Mouse (Mus musculus) thymus, adult 18-20 months (tissue): ENCODE data around the gene Rpa1.

Experiments
- DNase-seq, 2 experiments: peaks; one replicate each; pipeline ENCODE4 v3.0.0; 2022; ENCODE audit warnings: mixed read lengths in 2 of 2

Gene Rpa1

DNA sequence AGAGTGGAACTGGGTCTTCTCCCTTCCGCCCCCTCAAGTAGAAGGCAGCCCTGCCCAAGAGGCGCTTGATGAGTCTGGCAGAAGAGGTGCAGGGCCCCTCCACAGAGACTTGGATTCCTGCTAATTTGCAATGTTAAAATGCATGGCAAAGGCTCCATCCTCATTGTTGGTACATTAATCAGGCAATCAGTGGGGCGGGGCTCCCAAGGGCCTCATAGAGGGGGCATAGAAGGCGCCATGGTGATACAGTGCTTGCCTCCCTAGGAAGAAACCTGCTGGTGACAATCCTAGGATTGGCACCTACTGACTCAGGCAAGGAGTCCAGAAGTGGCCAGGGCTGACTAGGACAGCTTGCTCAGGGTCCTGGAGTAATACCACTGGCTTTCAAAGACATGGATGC lies 86.4 kb downstream of the Rpa1 start:
- DNase-seq = no peak

DNA sequence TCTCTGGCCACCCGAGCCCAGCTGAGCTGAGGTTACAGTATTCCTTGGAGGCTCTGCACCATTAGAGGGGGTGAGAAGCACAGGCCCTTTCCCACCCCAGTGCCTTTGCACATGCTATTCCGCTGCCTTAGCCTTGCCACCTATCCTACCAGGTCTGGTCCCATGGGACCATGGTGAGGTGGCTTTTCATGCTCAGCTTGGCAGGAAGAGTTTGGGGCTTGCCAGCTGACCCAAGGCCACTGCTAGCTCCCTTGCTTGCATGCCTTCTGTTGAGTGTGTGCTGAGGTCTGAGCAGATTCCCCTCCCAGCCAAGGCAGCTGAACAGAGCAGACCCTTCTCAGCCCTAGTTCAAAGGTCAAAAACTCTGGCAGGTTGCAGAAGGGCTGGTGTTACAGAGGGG lies 87.1 kb downstream of the Rpa1 start:
- DNase-seq = no peak

DNA sequence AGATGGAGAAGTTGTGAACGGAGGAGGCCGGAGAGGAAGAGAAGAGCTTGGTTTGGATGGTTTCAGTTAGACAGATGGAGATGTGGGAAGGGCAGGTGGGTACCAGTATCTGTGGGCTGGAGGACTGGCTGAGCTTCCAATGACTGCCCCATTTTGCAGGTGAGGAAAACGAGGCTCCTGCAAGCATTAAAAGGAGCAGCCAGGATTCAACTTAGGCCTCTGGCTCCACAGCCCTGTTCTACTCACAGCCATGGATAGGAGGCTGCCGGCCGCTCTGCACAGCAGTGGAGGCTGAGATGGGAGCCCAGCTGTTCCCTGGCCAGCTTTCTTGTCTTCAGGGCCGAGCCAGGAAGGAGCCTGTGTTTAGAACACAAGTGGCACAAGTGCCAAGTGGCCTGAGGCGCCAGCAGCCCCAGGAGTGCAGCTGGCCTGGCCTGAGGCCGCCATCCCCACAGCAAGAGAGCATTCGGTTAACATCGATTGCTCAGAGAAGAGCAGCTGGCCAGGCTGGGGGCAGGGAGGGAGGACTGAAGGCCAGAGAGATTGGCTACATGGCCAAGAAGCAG lies 88.0 kb downstream of the Rpa1 start:
- no peak for DNase-seq

DNA sequence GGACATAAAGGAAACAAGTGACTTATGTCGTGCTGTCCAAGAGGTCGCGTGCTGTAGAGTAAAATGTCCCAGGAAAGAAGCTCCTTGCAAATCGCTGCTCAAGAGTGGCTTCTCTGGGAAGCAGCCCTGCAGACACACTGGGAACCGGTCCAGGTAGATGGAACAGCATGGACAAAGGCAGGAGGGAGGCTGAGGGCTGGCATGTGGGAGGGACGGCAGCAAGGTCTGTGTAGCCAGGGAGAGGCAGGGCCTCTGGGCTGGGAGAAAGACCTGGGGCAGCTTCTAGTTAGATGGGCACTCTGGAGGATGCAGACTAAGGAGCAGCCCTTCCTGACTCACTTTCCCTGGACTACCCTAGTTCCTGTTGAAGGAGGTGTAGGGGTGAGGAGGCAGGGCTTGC lies 88.7 kb downstream of the Rpa1 start:
- DNase-seq = no peak

DNA sequence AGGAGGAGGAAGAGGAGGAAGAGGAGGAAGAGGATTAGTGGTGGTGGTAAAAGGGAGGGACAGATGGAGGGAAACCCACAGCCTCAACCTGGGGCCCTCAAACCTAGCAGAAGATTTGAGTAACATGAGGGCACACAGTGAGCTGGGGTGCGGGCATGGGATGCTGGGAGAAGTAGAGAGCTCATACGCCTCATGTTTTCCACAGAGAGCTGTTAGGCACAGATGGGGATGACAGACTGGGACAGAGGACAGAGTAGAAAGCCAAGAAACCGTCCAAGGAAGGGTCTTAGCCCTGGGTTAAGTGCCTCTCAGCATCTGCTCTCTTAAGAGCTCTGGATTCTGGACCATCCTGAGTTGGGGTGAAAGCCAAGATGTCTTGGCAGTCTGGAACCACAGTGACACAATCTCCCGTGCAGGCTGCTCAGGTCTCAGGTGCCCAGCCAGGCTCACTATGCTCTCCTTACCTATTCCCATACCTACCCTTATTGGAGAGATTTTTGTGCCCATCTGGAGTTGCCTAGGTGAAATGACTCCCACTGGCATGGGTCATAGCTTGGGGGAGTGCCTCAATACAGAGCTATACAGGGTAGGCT lies 91.0 kb downstream of the Rpa1 start:
- DNase-seq = no peak

DNA sequence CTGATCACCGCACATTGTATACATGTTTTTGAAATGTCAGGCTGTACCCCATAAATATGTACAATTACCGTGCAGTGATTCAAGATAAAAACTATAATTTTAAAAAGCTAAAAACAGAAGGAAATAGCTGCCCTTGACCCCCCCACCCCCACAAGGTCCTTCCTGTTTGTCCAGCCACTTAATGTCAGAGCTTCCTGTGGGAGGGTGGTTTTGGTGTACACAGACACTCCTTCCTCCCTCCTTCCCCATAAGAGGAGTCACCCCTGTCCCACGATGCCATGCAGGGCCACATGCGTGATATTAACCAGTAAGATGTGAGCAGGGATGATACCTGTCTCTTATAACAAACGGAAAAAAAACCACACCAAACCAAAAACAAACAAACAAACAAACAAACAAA lies 92.8 kb downstream of the Rpa1 start:
- DNase-seq = no peak

DNA sequence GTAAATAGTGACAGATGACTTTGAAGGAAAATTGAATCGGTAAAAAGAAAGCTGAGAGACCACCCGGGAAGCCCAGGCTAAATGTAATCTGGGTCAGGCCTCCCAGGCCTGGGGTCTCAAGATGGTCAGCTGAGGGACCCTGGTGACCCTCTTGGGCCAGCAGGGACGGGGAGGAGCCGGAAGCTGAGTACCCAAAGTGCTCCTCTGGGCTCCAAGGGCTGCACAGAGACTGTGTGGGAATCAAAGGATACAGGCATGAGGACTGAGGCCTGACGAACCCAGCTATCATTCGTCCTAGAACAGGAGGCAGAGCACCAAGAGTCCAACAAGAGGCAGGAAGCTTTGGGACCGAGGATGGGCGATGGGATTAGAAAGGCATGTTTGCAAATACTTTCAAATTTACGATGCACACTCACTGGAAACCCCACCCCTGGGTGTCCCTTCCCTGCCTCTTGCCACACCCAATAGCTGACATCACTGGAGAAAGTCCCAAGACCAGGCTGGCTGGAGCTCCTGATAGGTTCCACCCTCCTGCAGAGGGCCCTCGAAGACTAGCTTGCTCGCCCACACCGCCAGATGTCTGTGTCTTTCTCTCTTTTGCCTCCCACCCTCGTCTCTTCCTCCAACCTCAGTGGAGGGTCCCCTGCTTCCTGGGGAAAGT lies 93.7 kb downstream of the Rpa1 start:
- peak in 1 of 2 experiments; percentile 28 for DNase-seq

DNA sequence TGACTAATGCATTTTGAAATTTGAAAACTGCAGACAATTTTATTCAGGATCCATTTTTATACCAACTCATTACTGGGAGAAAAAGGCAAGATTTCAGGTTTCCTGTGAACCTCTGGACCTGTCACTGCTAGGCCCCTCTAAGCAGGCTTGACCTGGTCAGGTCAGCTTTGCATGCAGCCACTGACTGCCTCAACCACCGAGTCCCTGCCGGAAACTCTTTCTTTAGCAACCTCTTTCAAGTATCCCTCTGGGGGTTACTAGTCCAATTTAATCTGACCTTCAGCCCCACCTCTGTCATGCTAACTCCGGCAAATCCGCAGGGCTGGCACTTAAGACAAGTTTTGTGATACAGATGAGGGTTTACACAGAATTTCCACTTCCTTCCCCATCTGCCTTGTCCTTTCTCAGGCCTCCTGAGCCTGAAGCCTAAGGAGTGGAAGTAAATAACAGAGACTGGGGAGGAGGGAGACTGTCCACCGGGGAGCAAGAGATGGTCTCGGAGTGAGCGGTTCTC lies 96.5 kb downstream of the Rpa1 start:
- DNase-seq = no peak

DNA sequence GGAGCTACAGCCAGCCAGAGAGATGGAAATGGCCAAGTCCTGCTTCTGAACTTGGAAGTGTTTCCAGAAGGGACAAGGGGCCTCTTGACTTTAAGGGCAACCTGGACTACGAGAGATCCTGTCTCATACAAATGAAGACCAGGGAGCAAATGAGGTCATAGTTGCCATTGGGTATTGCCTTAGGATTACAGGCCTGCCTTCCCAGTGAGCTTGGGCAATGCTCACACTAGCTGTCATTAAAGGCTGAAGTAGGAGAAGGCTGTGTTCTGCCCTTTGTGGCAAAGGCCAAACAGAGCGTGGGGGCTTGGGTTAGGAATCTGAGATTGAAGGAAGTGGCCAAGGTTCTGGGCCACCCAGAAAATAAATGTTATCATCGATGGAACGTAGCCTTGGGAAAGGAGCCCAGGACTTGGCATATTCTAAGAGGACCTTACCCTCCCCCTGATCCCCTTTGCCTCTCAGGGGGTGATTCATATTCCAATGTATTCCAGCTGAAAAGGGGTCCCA lies 97.1 kb downstream of the Rpa1 start:
- no peak for DNase-seq

DNA sequence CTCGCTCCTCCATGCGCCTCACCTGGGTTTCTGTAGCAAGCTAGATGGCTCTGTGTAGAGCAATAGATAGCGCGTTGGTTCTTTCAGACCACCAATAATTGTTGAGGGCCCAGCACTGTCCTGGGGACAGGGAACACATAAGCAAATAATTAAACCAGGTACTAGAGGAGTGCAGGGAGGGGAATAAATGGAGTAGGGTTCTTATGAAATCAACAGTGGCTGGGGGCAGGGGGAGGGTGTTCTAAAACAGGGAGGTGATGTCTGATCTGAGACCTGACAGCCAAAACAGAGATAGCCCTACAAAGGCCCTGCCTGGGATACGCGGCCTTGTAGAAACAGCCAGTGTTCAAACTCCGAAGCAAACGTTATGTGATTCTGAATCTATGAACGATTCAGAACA lies 98.5 kb downstream of the Rpa1 start:
- DNase-seq = no peak
